ENCODE assay signal across 9 mouse cellular contexts in genomic region chr7:98784369-98784931, GRCm38 (mm10). TPM values are rescaled to one million over a fixed set of nuclear protein-coding genes. Genes with fewer than 3 reads are reported as not detected.
DNase-seq lines count a peak whose midpoint lies in the region; ATAC-seq and TF ChIP-seq lines count a peak whose summit lies in the region.
"Had no signal": no experiment of that assay in that cellular context is flagged by ENCODE, and none has a peak within 500 bp of the region (broad histone marks: within the 10 kb centered on the region; RNA-seq: fewer than 3 reads in every experiment).

No protein-coding gene starts in this region.

- no peaks in the 10 kb centered on the region for H3K9me3 ChIP-seq in forebrain, embryonic 12.5 days
- no peaks in the 10 kb centered on the region for H3K9me3 ChIP-seq in midbrain, embryonic 11.5 days (ENCODE audit: control insufficient read depth, low read length)

- H3K27ac ChIP-seq in forebrain, embryonic 12.5 days, result peak overlapping the region; percentile 47
- 0 out of 2 replicates have a peak overlapping the region, but pooled peaks have one; percentile 8 for H3K27ac ChIP-seq in midbrain, embryonic 11.5 days (ENCODE audit: low read depth, low read length)
- no peak overlapping the region for H3K27ac ChIP-seq in layer of hippocampus, adult 2 months

- H3K4me1 ChIP-seq in forebrain, embryonic 12.5 days, result peaks cover 19% of the 10 kb centered on the region
- H3K4me1 ChIP-seq in midbrain, embryonic 11.5 days (ENCODE audit: control insufficient read depth, insufficient read depth, low read length), result peaks cover 11% of the 10 kb centered on the region

- no peak overlapping the region for H3K4me3 ChIP-seq in forebrain, embryonic 12.5 days (replicated peaks)
- no peak overlapping the region for H3K4me3 ChIP-seq in midbrain, embryonic 11.5 days (ENCODE audit: low read depth, low read length)
- H3K4me3 ChIP-seq in layer of hippocampus, adult 2 months, result no peak overlapping the region

- no peaks in the 10 kb centered on the region for H3K36me3 ChIP-seq in forebrain, embryonic 12.5 days (replicated peaks)
- no peaks in the 10 kb centered on the region for H3K36me3 ChIP-seq in midbrain, embryonic 11.5 days (ENCODE audit: control insufficient read depth, insufficient read depth, low read length)

- no peak for ATAC-seq in forebrain, embryonic 12.5 days (ENCODE audit: low FRiP score)
- ATAC-seq in midbrain, embryonic 11.5 days (ENCODE audit: low FRiP score), result peak; percentile 42; the same call in 1 of the 2 replicates
- no peak for ATAC-seq in megakaryocyte, adult 5-6 weeks (ENCODE audit: poor library complexity, severe bottlenecking)

- H3K27me3 ChIP-seq in forebrain, embryonic 12.5 days, result peaks cover 29% of the 10 kb centered on the region
- no peaks in the 10 kb centered on the region for H3K27me3 ChIP-seq in midbrain, embryonic 11.5 days (ENCODE audit: control insufficient read depth, insufficient read depth, low read length)

- DNase-seq in heart, adult 18-20 months, result peak; percentile 49 to 51
- no peak for DNase-seq in heart, adult 8-10 months (ENCODE audit: low spot score)
- peak; percentile 36 for DNase-seq in heart, postnatal 4 days
- no peak for DNase-seq in midbrain, embryonic 11.5 days (ENCODE audit: low spot score, missing footprints)
- no peak for DNase-seq in urinary bladder, postnatal 10 days (ENCODE audit: low spot score)
- DNase-seq in layer of hippocampus, adult 2 months (ENCODE audit: low spot score in 2 of 2), result no peak

- H3K9ac ChIP-seq in forebrain, embryonic 12.5 days, result no peak overlapping the region
- H3K9ac ChIP-seq in midbrain, embryonic 11.5 days (ENCODE audit: low read length), result no peak overlapping the region

- no peak for TF ChIP-seq CTCF in layer of hippocampus, adult 2 months (conservative IDR thresholded peaks at IDR 0.05)

- H3K4me2 ChIP-seq in forebrain, embryonic 12.5 days, result no peak overlapping the region
- no peak overlapping the region for H3K4me2 ChIP-seq in midbrain, embryonic 11.5 days

- 43% methylated on average over 15 of the region's 15 CpGs for WGBS in forebrain, embryonic 12.5 days
- 59% methylated on average over 15 of the region's 15 CpGs for WGBS in midbrain, embryonic 11.5 days

RNA-seq across cellular contexts. Expression of gene Wnt11, which starts 50.5 kb away (rescaled TPM):
- 1 to 10 TPM; 5.2 to 5.8 TPM for total RNA-seq in heart, adult 18-20 months (2021)
- 1 to 10 TPM; 4.2 to 7.8 (median 6.4) TPM for total RNA-seq in heart, adult 8-10 months (2022)
- polyA plus RNA-seq in forebrain, embryonic 12.5 days (2016; fragmentation: Nextera tagmentation; extraction: Ambion mirVana), result 1.7 and 2.6 TPM in 2 replicates
- 1 to 10 TPM; 4.4 to 5.7 TPM for total RNA-seq in heart, postnatal 4 days (2021)
- 0.61 and 0.71 TPM in 2 replicates for polyA plus RNA-seq in midbrain, embryonic 11.5 days (2014; fragmentation: Nextera tagmentation; extraction: Ambion mirVana)
- 0.05 TPM in 1 of 2 replicates, not detected in the other for total RNA-seq in megakaryocyte, adult 5-6 weeks (2015)
- total RNA-seq in megakaryocyte, adult 5-6 weeks (2017), result 0.15 TPM in 1 of 2 replicates, not detected in the other
- 1 to 10 TPM; 2.0 to 2.5 TPM for total RNA-seq in layer of hippocampus, adult 2 months (2021)
- total RNA-seq: common myeloid progenitor, adult 5-6 weeks had no signal

Comparison
In these comparisons a context has a peak if more than half of its experiments do, and no peak if none do; other contexts are left out.
1. DNase-seq: peak in heart, adult 18-20 months (2 of 2) and heart, postnatal 4 days (single experiment); none in heart, adult 8-10 months (single experiment), midbrain, embryonic 11.5 days (single experiment), urinary bladder, postnatal 10 days (single experiment) and layer of hippocampus, adult 2 months (0 of 2).